Mouse (Mus musculus): ENCODE data around the gene Cuedc1. TPM values are rescaled to one million over a fixed set of nuclear protein-coding genes. Genes with fewer than 3 reads are reported as not detected.

Cuedc1 gene
- total RNA-seq, 4 experiments from 2014 or later = 46.1 to 114 (median 84.3) TPM

- peak; percentile 92 for DNase-seq
Observed at GRCm38 (mm10) chr11:88086737-88087627, 10.9 kb upstream of the Cuedc1 start.

DNA sequence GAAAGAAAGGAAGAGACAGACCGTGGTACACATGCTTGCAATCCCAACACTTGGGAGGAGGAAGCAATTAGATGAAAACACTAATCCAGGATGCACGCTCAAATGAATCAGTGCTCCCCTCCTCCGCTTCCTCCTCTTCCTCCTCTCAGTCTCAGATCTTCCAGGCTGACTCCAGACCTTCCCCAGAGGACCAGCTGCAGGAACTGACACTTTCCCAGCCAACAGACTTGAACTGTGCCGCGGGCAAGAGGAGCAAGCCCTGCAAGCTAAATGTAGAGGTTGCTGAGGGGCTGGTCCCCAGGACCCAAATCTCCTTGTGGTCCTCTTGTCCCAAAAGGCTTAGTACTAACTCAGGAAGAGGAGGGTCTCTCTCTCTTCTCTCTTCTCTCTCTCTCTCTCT, 8.7 kb upstream of the Cuedc1 start:
- no peak for DNase-seq

DNA sequence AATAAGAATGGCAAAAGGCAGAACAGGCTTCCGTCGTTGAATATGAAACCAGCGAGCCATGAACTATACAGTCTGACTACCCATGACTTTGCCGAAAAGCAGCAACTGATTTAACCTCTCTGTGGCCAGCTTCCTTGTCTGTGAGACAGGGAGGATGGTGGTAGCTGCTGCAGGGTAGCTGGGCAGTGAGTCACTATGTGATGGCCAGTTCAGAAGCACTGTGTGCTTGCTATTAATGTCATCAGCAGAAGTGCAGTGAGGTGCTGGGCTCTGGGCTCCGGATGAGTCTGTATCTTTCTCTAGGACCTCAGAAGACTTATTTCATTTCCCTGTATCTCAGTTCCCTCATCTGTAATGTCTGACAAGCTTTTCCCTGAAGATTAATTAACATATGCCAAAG, 7.6 kb upstream of the Cuedc1 start:
- DNase-seq = no peak

- DNase-seq = no peak
Observed at GRCm38 (mm10) chr11:88091949-88092348, 5.9 kb upstream of the Cuedc1 start.

GRCm38 (mm10) chr11:88097173-88097572, 685 bp upstream of the Cuedc1 start:
- DNase-seq = no peak

GRCm38 (mm10) chr11:88098787-88099598, 1.1 kb downstream of the Cuedc1 start:
- DNase-seq = peak; percentile 66

DNA sequence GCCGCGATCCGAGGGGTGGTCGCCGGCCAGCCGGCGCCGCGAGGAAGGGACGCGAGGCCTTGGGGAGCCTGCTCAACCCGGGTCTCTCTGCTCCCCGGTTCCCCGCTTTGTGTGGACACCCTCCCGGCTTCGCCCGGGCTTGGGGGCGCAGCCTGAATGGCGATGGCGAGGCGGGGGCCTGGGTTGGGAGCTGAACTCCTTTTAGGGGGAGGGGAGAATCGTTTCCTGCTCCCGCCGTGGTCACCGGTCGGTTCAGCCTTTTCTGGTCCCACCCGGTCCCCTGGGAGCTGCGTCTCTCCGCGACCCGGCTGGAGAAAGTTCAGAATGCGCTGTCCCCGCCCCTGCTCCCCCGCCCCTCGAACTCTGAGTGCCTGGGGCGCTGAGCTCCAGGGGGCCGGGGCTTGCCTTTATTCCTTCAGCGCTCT, 1.8 kb downstream of the Cuedc1 start:
- DNase-seq = peak; percentile 67

- DNase-seq = no peak
Observed at GRCm38 (mm10) chr11:88100170-88100569, 2.3 kb downstream of the Cuedc1 start.

DNA sequence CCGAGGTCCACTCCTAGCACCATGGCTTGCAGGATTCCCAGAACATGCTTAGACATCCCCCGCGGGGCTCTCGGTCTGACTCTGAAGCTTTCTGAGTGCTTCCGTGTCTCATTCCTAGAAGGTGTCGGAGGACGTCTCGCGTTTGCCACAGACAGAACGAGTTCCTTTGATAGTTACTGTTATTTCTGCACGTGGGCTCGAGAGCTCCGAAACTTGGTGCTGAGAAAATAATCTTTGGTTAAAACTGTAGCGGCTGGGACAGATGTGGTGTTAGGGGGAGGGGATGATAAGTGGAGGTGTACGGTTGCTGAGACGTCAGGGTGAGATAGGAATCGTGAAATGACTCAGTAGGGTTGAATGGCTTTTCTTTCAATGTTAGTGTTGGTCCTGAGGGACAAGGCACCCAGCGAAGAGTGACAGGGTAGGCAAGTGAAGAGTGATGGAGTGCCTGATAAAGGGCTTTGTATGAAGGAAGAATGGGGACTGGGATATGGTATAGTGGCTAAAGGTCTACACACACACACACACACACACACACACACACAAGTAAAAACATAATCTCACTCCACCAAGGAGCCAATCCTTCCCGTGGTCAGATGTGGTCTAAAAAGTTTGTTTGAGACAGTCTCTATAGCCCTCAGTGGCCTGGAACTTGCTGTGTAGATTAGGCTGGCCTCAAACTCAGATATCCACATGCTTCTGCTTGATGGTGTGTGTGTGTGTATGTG, 5.5 kb downstream of the Cuedc1 start:
- no peak for DNase-seq

DNA sequence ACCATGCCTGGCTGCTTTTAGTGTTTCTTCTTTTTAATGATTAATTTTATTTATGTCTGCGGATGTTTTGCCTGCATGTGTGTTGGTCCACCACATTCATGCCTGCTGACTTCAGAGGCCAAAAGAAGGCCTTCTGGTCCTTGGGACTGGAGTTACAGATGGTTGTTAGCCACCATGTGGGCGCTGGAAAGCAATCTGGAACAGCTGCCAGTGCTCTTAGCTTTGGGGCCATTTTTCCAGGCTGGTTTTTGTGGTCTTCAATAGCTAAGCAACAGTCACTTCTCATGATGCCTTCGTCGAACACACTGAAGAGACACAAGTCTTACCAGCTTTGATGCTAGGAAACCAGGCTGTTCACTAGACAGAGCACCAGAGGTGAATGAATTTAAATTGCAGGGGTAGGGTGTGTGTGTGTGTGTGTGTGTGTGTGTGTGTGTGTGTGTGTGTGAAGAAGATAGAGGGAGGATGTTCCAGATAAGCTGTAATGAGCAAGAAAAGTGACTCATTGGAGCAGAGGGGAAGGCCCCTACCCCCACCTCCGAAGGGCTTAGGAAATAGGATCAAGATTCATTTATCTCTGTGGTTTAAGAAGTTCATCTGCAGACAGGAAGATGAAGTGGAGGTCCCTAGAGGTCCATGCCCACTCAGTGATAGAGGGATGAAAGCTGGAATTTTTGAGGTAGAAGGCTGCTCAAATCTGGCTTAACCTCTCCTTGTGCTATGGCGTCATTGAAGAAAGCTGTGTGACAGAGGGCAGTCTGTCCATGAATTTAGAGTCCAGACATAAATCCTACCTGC, 7.8 kb downstream of the Cuedc1 start:
- no peak for DNase-seq

GRCm38 (mm10) chr11:88106292-88106554, 8.4 kb downstream of the Cuedc1 start:
- DNase-seq = peak; percentile 55

DNA sequence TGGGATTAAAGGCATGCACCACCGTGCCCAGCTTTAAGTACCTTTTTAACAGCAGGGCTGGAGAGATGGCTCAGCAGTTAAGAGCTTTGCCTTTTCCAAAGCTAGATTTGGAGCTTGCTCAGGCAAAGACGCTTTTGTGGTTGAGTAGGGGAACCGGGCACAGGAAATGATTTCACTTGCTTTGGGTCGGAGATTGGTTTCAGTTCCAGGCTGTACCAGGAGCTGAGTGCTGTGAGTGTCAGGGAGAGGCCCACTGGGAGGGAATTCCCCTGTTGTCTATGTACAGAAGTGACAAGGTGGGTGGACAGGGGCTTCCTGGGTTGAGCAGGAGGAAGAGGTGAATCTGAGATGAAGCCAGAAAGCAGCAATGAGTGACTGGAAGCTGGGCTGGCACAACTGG, 9.5 kb downstream of the Cuedc1 start:
- DNase-seq = no peak

- no peak for DNase-seq
Observed at GRCm38 (mm10) chr11:88110031-88110594, 12.3 kb downstream of the Cuedc1 start.

DNA sequence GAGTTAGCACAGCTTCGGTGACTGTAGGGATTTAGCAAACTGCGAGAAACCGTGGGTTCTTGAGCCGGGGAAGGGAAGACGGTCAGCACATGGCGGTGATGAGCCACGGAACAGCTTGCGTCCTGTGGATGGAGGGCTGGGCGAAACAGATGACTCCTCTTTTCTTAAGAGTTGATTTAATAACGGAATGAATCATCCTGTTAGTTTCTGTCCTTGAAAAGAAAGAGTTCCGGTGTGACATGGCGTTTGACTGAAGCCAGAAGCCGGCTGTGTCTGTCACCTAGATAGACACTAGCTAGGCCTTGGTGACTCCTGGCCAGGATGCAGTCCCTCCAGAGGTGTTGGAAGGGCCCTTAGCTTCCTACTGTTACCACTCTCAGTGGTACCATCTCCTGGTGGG, 14.2 kb downstream of the Cuedc1 start:
- DNase-seq = peak; percentile 69

DNA sequence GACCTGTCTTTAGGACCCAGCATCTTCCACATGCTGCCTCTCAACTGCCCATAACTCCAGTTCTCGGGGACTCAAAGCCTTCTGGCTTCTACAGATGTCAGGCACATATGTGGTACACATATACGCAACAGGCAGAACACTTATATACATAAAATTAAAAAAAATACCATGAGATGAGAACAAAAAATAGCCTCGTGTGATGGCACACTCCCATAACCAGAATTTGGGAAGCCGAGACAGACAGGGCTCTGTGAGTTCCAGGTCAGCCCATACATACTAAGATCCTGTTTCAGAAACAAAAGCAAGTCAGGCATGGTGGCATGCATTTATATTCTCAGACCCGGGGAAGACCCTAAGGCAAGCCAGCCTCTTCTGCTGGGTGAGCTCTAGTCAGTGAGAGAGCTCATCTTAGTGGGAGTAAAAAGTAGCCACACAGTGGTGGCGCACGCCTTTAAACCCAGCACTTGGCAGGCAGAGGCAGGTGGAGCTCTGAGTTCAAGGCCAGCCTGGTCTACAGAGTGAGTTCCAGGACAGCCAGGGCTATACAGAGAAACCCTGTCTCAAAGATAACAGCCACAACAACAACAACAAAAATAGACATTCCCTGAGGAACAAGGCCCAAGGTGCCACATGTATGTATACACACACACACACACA, 14.9 kb downstream of the Cuedc1 start:
- no peak for DNase-seq

DNA sequence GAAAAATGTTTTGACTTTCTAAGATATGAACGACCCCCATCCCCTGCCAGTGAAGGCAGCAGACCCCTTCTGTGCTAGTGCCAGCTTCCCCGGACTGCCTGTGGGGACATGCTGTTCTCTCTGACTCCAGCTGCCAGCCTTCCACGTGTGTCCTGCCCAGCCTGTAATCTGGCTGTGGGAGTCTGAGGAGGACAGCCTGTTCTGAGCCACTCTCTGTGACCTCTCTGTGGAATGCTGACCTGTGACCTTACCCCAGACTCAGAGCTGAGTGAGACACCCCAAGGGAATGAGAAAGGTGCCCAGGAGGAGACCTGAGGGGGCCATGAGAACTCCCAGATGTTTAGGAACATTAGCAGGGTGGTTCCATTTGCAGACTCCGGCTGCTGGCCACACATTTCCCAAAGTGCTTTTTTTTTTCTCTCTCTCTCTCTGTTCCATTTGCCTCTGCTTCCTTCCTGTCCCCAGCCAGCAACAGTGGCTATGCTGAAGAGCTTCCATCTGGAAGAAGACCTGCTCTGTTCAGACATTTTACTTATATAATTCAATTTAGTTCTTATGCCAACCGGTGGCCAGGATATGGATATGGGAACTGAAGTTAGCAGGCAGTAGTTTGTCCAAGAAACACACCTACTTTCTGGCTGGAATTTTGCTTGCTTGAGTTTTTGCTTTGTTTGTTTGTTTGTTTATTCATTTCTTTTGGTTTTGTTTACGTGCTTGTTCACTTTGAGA, 15.8 kb downstream of the Cuedc1 start:
- DNase-seq = peak; percentile 52

DNA sequence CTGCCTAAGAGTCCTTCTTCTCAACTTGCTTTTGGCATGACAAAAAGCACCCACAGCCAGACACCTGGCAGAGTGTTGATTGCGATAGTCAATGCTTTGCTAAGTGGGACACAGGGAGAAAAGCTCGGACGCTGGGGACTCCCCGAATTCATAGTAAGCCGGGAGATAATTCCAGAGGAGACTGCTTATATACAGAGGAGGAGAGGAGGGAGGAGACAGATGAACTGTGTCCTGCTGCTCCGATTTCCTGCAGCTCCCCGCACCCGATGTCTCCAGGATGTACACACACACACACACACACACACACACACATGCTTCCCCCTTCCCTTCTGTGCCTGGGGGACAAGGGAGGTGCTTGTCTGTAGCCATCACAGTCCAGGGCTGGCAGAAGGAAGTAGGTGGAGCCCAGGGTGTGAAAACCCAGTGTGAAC, 17.0 kb downstream of the Cuedc1 start:
- DNase-seq = peak; percentile 58

DNA sequence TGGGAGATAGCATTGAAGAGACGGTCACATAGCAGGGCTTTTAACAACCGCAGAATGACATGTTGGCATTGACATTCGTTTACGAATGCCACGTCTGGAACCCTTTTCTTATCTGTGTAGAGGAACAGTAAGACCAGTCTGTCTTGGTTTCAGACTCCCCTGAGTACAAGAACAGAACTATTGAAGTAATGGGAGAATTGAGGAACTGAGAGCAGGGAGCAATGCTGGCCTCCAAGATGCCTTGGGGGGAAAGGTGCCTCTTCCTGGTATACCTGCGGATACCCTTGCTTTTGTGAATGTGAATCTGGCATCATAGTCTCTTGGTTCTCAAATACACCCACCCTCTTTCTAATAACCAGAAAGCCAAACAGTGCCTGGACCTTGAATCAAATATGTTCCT, 18.7 kb downstream of the Cuedc1 start:
- no peak for DNase-seq

DNA sequence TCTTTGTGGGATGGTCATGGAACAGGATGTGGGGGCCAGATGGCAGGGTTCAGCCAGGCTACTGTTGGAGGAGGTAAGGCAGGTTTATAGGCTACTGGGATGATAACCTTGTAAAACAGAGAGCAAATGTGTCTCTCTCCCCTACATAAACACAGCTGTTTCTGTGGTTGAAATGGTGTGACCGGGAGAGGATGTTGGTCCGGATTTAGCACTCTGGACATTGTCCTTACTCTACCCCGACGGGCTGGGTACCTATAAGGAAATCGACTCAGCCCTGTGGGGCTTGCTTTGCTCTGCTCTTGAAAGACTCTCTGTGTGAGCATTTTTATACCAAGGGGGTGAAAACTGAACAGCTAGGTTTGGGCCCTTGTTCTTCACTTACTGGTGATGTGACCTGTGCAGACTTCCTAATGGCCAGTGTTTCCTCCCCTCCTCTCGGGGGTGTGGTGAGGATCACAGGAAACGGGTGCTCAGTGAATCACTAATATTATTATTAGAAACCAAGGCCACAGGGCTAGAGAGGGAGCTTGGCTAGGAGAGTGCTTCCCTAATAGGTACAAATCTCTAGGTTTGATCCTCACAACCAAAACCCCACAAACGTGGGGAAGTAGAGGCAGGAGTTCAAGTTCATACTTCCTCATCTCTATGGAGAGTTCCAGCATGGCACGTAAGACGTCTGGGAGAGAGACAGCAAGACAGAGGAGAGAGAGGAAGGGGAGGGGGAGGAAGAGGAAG, 19.7 kb downstream of the Cuedc1 start:
- peak; percentile 67 for DNase-seq

DNA sequence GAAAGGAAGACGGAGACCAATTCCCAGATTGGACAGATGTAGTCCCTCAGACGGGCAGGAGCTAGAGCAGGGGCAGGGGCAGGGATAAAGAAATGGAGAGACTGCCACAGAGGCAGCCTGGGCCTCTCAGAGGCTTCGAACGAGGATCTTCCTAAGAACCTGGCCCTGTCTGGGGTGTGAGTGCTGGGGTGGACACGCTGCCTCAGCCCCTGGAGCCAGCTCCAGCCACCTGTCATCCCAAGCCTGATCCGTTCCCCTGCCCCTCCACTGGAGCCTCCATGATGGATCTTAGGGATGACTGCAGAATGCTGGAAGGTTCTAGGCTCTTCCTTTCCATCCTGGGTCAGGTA, 20.2 kb downstream of the Cuedc1 start:
- no peak for DNase-seq

Data from adrenal gland, adult 8-10 months (tissue).